Mouse (Mus musculus) lung, postnatal 0 days (tissue): ENCODE measurements around the gene Unc119. TPM values are rescaled to one million over a fixed set of nuclear protein-coding genes. Genes with fewer than 3 reads are reported as not detected.

Source experiments
- ATAC-seq: fragments of 200-750 bp; cut with Nextera tagmentation; 2 replicates; pipeline ENCODE4 v1.8.0; 2017; ENCODE audit warnings: moderate library complexity
- DNase-seq: peaks from one replicate; pipeline ENCODE4 v3.0.0-alpha.2; 2016; ENCODE audit warnings: low spot score
- H3K27ac ChIP-seq: fragments of 300-500 bp; sonication (generic); 2 replicates; pipeline ENCODE4 v1.5.1; 2014; ENCODE audit warnings: antibody characterized with exemption, mild to moderate bottlenecking, low read length, mixed read lengths
- H3K27me3 ChIP-seq: fragments of 300-500 bp; sonication (generic); replicated peaks from 2 replicates; pipeline ENCODE4 v1.6.1; 2014; ENCODE audit warnings: low read length, mixed read lengths; ENCODE audit not compliant: insufficient read depth
- H3K36me3 ChIP-seq: fragments of 300-500 bp; sonication (generic); 2 replicates; pipeline ENCODE4 v1.6.1; 2014; ENCODE audit warnings: low read length, mixed read lengths; ENCODE audit not compliant: insufficient read depth
- H3K4me1 ChIP-seq: fragments of 300-500 bp; sonication (generic); 2 replicates; pipeline ENCODE4 v1.6.1; 2014; ENCODE audit warnings: antibody characterized with exemption, low read depth, low read length, mixed read lengths; ENCODE audit not compliant: insufficient read depth
- H3K4me2 ChIP-seq: fragments of 300-500 bp; sonication (generic); replicated peaks from 2 replicates; pipeline ENCODE4 v1.6.1; 2014; ENCODE audit warnings: low read depth, mild to moderate bottlenecking, low read length, moderate library complexity, mixed read lengths
- H3K4me3 ChIP-seq: fragments of 300-500 bp; sonication (generic); 2 replicates; pipeline ENCODE4 v1.5.1; 2014; ENCODE audit warnings: low read depth, low read length
- H3K9ac ChIP-seq: fragments of 300-500 bp; sonication (generic); replicated peaks from 2 replicates; pipeline ENCODE4 v1.6.1; 2014; ENCODE audit warnings: low read depth, mild to moderate bottlenecking
- H3K9me3 ChIP-seq: fragments of 300-500 bp; sonication (generic); 2 replicates; pipeline ENCODE4 v1.6.1; 2016; ENCODE audit warnings: low read length, mixed read lengths
- CTCF ChIP-seq: IDR thresholded peaks from 2 replicates; pipeline ENCODE4 v1.5.1; 2016; ENCODE audit warnings: antibody characterized with exemption, mild to moderate bottlenecking
- EP300 ChIP-seq: IDR thresholded peaks from 2 replicates; pipeline ENCODE4 v1.6.1; 2016; ENCODE audit warnings: antibody characterized with exemption, mild to moderate bottlenecking, control low read depth
- WGBS: fragments of 180-500 bp; shearing (Covaris S2); extraction: QIAGEN DNeasy Blood & Tissue Kit; methylation state at CpG from one replicate; pipeline ENCODE4 v1.1.7; 2014; 5-methylcytosine and 5-hydroxymethylcytosine counted together
- polyA plus RNA-seq: library from polyadenylated mRNA; unstranded; fragments of >200 nt; fragmentation: Nextera tagmentation; extraction: Ambion mirVana; gene quantifications from 2 replicates; pipeline ENCODE4 v1.2.1, GENCODE M21; 2015

Unc119 gene
- polyA plus RNA-seq, 1 experiment from 2014 or later, result 37.5 TPM

DNA sequence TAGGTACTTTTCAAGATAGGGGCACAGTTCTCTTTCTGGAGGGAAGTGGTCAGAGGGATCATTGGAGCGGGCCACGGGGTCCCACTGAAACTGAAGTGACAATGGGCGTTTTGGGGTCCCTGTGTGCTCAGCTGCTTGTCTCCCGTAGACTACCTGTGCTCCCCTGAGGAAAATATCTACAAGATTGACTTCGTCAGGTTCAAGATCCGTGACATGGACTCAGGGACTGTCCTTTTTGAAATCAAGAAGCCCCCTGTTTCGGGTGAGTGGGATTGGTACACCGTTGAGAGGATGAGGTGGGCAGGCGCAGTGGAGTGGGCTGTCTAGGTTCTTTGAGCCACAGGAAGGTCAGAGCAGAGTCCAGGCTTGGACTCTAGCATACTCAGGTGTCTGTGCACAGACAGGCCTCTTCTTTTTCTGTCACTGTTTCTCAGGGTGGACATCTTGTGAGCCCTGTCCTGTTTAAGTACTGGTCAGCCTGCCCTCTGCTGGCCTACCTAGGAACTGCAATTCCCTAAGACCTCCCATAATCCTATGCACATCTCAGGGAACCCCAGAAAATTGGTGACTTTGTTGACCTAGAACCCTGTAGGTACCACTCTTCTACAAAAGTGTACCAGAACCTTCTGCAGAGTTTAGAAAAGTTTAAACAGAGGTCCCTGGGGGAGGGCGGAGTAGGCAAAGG lies 3.9 kb downstream of the Unc119 start:
- peak; percentile 82 for DNase-seq
- Histone ChIP-seq H3K27ac (peak overlapping the region; percentile 11; the same call in 1 of the 2 replicates), H3K4me1 (peaks cover 22% of the 10 kb centered on the region), H3K4me2 (no peak overlapping the region), H3K9ac (no peak overlapping the region), H3K4me3 (no peak overlapping the region), H3K27me3 (no peaks in the 10 kb centered on the region), H3K9me3 (no peaks in the 10 kb centered on the region), H3K36me3 (no peaks in the 10 kb centered on the region)
- peak; percentile 24 for ATAC-seq
- peak; percentile 88 for TF ChIP-seq CTCF
- no peak for TF ChIP-seq EP300
- WGBS, result 92% methylated on average over 10 of the region's 10 CpGs

DNA sequence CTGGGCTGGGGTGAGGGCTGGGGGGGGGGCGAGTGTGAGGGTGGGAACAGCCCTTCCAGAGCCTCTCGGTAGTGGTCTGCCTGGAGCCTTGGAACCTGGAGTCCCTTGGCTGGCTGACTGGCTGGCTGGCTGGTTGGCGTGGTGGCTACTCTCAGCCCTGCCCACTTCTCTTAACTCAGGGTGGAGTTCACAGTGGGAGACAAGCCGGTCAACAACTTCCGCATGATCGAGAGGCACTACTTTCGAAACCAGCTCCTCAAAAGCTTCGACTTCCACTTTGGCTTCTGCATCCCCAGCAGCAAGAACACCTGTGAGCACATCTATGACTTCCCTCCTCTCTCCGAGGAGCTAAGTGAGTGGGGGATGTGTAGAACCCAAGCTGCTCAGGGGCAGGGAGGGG lies 4.6 kb downstream of the Unc119 start:
- Histone ChIP-seq H3K4me1 (peaks cover 22% of the 10 kb centered on the region), H3K4me2 (no peak overlapping the region), H3K27me3 (no peaks in the 10 kb centered on the region), H3K27ac (peak overlapping the region; percentile 11; the same call in 1 of the 2 replicates), H3K4me3 (no peak overlapping the region), H3K36me3 (no peaks in the 10 kb centered on the region), H3K9ac (no peak overlapping the region), H3K9me3 (no peaks in the 10 kb centered on the region)
- 74% methylated on average over 9 of the region's 9 CpGs for WGBS
- peak; percentile 51 for ATAC-seq
- TF ChIP-seq EP300, result no peak
- TF ChIP-seq CTCF, result no peak
- peak; percentile 84 for DNase-seq

DNA sequence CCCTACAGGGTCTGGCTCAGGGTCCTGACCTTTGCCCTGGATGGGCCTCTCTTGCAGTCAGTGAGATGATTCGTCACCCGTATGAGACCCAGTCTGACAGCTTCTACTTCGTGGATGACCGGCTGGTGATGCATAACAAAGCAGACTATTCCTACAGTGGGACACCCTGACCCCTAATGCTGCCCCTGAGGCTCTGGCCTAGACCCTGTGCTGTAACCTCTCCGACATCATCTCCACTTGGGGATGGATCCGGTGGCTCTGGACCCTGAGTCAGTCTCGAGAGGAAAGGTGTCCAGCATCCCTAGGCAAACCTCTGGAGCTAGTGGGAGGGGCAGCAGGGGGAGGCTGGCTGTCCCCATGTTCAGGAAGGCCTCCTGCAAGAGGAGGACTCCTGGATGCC lies 5.2 kb downstream of the Unc119 start:
- Histone ChIP-seq H3K36me3 (no peaks in the 10 kb centered on the region), H3K9ac (no peak overlapping the region), H3K4me3 (no peak overlapping the region), H3K4me1 (peaks cover 22% of the 10 kb centered on the region), H3K27me3 (no peaks in the 10 kb centered on the region), H3K9me3 (no peaks in the 10 kb centered on the region), H3K4me2 (0 out of 2 replicates have a peak overlapping the region, but pooled peaks have one; percentile 1), H3K27ac (no peak overlapping the region)
- TF ChIP-seq CTCF (no peak), EP300 (no peak)
- DNase-seq (no peak), ATAC-seq (no peak)
- 46% methylated on average over 7 of the region's 7 CpGs for WGBS

DNA sequence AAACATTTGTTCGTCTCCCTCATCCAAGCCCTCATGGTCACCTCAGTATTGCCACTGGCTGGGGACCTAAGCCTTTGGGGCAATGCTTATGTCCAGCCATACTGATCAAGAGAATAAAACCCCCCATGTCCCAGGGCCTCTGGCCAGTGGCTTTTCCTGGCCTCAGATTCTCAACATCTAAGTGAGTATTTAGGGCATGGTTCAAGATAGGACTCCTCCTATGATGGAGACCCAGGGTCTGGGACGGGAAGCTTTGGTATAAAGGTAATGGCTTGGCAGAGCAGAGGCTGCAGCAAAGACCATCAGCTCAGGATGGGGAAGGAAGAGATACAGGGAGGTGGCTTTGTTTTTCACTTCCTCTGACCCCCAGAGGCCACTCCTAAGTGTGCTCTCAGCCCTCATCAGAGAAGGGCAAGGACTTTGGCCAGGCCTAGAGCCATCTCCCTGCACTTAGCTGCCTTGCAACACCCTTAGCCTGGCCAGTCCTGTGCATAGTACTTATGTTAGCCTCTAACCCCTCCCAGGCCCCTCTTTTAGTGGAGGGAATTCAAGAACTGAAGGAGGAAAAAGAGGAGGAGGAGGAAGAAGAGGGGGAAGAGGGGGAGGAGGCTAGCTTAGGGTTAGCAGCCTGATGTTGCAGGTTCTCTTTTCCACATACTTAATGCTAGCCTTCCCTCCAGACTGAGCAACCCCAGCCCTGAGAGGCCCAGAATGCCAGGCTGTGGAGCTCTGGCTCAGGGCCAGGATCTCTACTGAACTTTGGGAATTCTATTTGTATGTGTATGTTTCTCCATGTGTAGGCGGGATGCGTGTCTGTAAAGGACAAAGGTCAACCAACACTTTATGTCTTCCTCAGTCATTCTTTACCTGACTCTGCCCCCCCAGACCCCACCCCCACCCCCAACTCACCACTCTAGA lies 6.4 kb downstream of the Unc119 start:
- Histone ChIP-seq H3K9ac (no peak overlapping the region), H3K27ac (no peak overlapping the region), H3K4me1 (peaks cover 17% of the 10 kb centered on the region), H3K9me3 (no peaks in the 10 kb centered on the region), H3K27me3 (no peaks in the 10 kb centered on the region), H3K4me3 (no peak overlapping the region), H3K36me3 (no peaks in the 10 kb centered on the region), H3K4me2 (no peak overlapping the region)
- WGBS, result 62% methylated on average over 4 of the region's 4 CpGs
- DNase-seq (peak; percentile 35), ATAC-seq (peak; percentile 31; the same call in 1 of the 2 replicates)
- TF ChIP-seq EP300 (no peak), CTCF (no peak)

DNA sequence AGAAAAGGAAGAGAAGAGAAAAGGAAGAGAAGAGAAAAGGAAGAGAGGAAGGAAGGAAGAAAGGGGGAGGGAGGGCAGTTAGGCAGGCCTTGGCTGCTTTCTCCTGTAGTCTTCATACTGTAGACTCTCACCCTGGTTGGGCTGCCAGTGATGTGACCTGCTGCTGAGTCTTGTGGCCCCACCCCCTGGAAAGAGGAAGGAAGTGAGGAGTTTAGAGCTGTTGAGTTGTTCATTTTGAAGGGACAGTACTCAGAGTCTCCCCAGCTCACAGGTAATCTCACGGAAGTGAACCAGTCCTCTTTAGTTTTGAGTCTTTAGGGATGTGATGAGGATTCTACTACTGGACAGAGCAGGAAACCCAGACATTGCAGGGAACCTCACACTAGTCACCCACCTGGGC lies 9.8 kb downstream of the Unc119 start:
- no peak overlapping the region for H3K4me2 ChIP-seq
- ATAC-seq, result no peak
- no peak overlapping the region for H3K27ac ChIP-seq
- no peak for TF ChIP-seq EP300
- no peak for TF ChIP-seq CTCF
- no peak overlapping the region for H3K9ac ChIP-seq
- peaks cover 3% of the 10 kb centered on the region for H3K4me1 ChIP-seq
- H3K4me3 ChIP-seq, result no peak overlapping the region
- H3K27me3 ChIP-seq, result no peaks in the 10 kb centered on the region
- H3K9me3 ChIP-seq, result no peaks in the 10 kb centered on the region
- 59% methylated on average over 1 of the region's 1 CpGs for WGBS
- H3K36me3 ChIP-seq, result no peaks in the 10 kb centered on the region
- DNase-seq, result no peak

DNA sequence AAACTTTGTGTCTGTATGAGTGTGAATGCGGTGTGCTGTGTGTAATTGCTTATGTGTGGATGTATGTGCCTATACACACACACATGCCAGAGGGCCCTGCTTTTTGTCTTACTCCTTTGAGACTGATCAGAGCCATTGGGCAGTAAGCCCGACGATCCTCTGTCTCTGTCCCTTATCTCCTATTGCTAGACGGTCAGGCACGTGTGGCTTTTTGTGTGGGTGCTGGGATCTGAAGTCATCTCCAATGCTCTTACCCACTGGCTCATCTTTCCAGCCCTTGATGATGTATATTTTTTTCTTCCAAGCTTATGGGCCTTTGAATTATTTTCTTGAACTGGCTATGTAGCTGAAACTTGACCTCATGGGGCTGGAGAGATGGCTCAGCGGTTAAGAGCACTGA lies 11.6 kb downstream of the Unc119 start:
- Histone ChIP-seq H3K4me2 (no peak overlapping the region), H3K27ac (no peak overlapping the region), H3K27me3 (no peaks in the 10 kb centered on the region), H3K9me3 (no peaks in the 10 kb centered on the region), H3K4me3 (no peak overlapping the region), H3K4me1 (peaks cover 1% of the 10 kb centered on the region), H3K36me3 (no peaks in the 10 kb centered on the region), H3K9ac (no peak overlapping the region)
- no peak for TF ChIP-seq CTCF
- no peak for TF ChIP-seq EP300
- WGBS, result 75% methylated on average over 6 of the region's 6 CpGs
- ATAC-seq (no peak), DNase-seq (no peak)
